Mouse (Mus musculus): ENCODE data around the gene Card9. TPM values are rescaled to one million over a fixed set of nuclear protein-coding genes. Genes with fewer than 3 reads are reported as not detected.

Card9 gene
- polyA plus RNA-seq, 1 experiment from 2014 or later: 2.1 TPM

GRCm38 (mm10) chr2:26319109-26319508 is 41.6 kb downstream of the Card9 start:
- Histone ChIP-seq H3K4me1 (ENCODE audit: insufficient read depth) (no peaks in the 10 kb centered on the region; the same call in 1 of the 2 replicates), H3K27me3 (ENCODE audit: insufficient read depth, low read length) (no peaks in the 10 kb centered on the region), H3K36me3 (replicated peaks; ENCODE audit: insufficient read depth, low read length) (no peaks in the 10 kb centered on the region), H3K9ac (replicated peaks) (no peak overlapping the region), H3K27ac (ENCODE audit: low read depth) (no peak overlapping the region), H3K4me3 (ENCODE audit: low read depth, low read length) (no peak overlapping the region), H3K4me2 (ENCODE audit: low read depth, low read length) (no peak overlapping the region), H3K9me3 (ENCODE audit: low read length) (no peaks in the 10 kb centered on the region)
- WGBS (ENCODE audit: insufficient replicate concordance): 76% methylated on average over 9 of the region's 9 CpGs
- TF ChIP-seq CTCF (IDR thresholded peaks at IDR 0.05; ENCODE audit: low read depth) (no peak), EP300 (IDR thresholded peaks at IDR 0.05; ENCODE audit: low read depth) (no peak)
- DNase-seq (no peak), ATAC-seq (no peak)

- Histone ChIP-seq H3K27me3 (ENCODE audit: insufficient read depth, low read length) (no peaks in the 10 kb centered on the region), H3K27ac (ENCODE audit: low read depth) (no peak overlapping the region), H3K4me1 (ENCODE audit: insufficient read depth) (no peaks in the 10 kb centered on the region; the same call in 1 of the 2 replicates), H3K9ac (replicated peaks) (no peak overlapping the region), H3K4me3 (ENCODE audit: low read depth, low read length) (no peak overlapping the region), H3K4me2 (ENCODE audit: low read depth, low read length) (no peak overlapping the region), H3K36me3 (replicated peaks; ENCODE audit: insufficient read depth, low read length) (no peaks in the 10 kb centered on the region), H3K9me3 (ENCODE audit: low read length) (no peaks in the 10 kb centered on the region)
- ATAC-seq: no peak
- TF ChIP-seq EP300 (IDR thresholded peaks at IDR 0.05; ENCODE audit: low read depth) (no peak), CTCF (IDR thresholded peaks at IDR 0.05; ENCODE audit: low read depth) (no peak)
- WGBS (ENCODE audit: insufficient replicate concordance): 70% methylated on average over 3 of the region's 3 CpGs
- DNase-seq: no peak
Measured at GRCm38 (mm10) chr2:26317991-26318672, 42.6 kb downstream of the Card9 start.

- H3K4me2 ChIP-seq (ENCODE audit: low read depth, low read length): no peak overlapping the region
- no peak overlapping the region for H3K27ac ChIP-seq (ENCODE audit: low read depth)
- no peaks in the 10 kb centered on the region for H3K9me3 ChIP-seq (ENCODE audit: low read length)
- DNase-seq (no peak), ATAC-seq (no peak)
- H3K27me3 ChIP-seq (ENCODE audit: insufficient read depth, low read length): no peaks in the 10 kb centered on the region
- no peaks in the 10 kb centered on the region for H3K36me3 ChIP-seq (replicated peaks; ENCODE audit: insufficient read depth, low read length)
- TF ChIP-seq EP300 (IDR thresholded peaks at IDR 0.05; ENCODE audit: low read depth): no peak
- no peak for TF ChIP-seq CTCF (IDR thresholded peaks at IDR 0.05; ENCODE audit: low read depth)
- no peak overlapping the region for H3K4me3 ChIP-seq (ENCODE audit: low read depth, low read length)
- no peak overlapping the region for H3K9ac ChIP-seq (replicated peaks)
- WGBS (ENCODE audit: insufficient replicate concordance): 62% methylated on average over 3 of the region's 3 CpGs
- H3K4me1 ChIP-seq (ENCODE audit: insufficient read depth): no peaks in the 10 kb centered on the region; the same call in 1 of the 2 replicates
Measured at GRCm38 (mm10) chr2:26317371-26317770, 43.3 kb downstream of the Card9 start.

- no peak for ATAC-seq
- H3K4me3 ChIP-seq (ENCODE audit: low read depth, low read length): no peak overlapping the region
- DNase-seq: no peak
- H3K4me1 ChIP-seq (ENCODE audit: insufficient read depth): no peaks in the 10 kb centered on the region; the same call in 1 of the 2 replicates
- H3K36me3 ChIP-seq (replicated peaks; ENCODE audit: insufficient read depth, low read length): no peaks in the 10 kb centered on the region
- no peak for TF ChIP-seq CTCF (IDR thresholded peaks at IDR 0.05; ENCODE audit: low read depth)
- peak overlapping the region; percentile 96 for H3K4me2 ChIP-seq (ENCODE audit: low read depth, low read length)
- no peak overlapping the region for H3K9ac ChIP-seq (replicated peaks)
- no peaks in the 10 kb centered on the region for H3K27me3 ChIP-seq (ENCODE audit: insufficient read depth, low read length)
- no peaks in the 10 kb centered on the region for H3K9me3 ChIP-seq (ENCODE audit: low read length)
- WGBS (ENCODE audit: insufficient replicate concordance): 79% methylated on average over 9 of the region's 9 CpGs
- H3K27ac ChIP-seq (ENCODE audit: low read depth): no peak overlapping the region
Measured at GRCm38 (mm10) chr2:26316576-26317246, 44.0 kb downstream of the Card9 start.

- peak overlapping the region; percentile 96 for H3K4me2 ChIP-seq (ENCODE audit: low read depth, low read length)
- H3K4me1 ChIP-seq (ENCODE audit: insufficient read depth): no peaks in the 10 kb centered on the region; the same call in 1 of the 2 replicates
- peak overlapping the region; percentile 69 for H3K4me3 ChIP-seq (ENCODE audit: low read depth, low read length)
- H3K9me3 ChIP-seq (ENCODE audit: low read length): no peaks in the 10 kb centered on the region
- H3K27me3 ChIP-seq (ENCODE audit: insufficient read depth, low read length): no peaks in the 10 kb centered on the region
- H3K27ac ChIP-seq (ENCODE audit: low read depth): peak overlapping the region; percentile 60
- TF ChIP-seq CTCF (IDR thresholded peaks at IDR 0.05; ENCODE audit: low read depth) (no peak), EP300 (IDR thresholded peaks at IDR 0.05; ENCODE audit: low read depth) (no peak)
- peak; percentile 66 for ATAC-seq
- peak; percentile 69 for DNase-seq
- WGBS (ENCODE audit: insufficient replicate concordance): 7% methylated on average over 11 of the region's 11 CpGs
- peak overlapping the region; percentile 72 for H3K9ac ChIP-seq (replicated peaks)
- no peaks in the 10 kb centered on the region for H3K36me3 ChIP-seq (replicated peaks; ENCODE audit: insufficient read depth, low read length)
Measured at GRCm38 (mm10) chr2:26315925-26316311, 44.8 kb downstream of the Card9 start.

GRCm38 (mm10) chr2:26315072-26315924 is 45.4 kb downstream of the Card9 start, which contains the start of gene Gpsm1:
Gene Gpsm1, plus strand, starts transcription at chr2:26315515.
- DNase-seq (peak; percentile 76), ATAC-seq (peak; percentile 66)
- H3K27me3 ChIP-seq (ENCODE audit: insufficient read depth, low read length): no peaks in the 10 kb centered on the region
- WGBS (ENCODE audit: insufficient replicate concordance): under 1% methylated on average over 55 of the region's 66 CpGs
- H3K4me2 ChIP-seq (ENCODE audit: low read depth, low read length): peak within 1 kb of the TSS; percentile 96
- peak within 1 kb of the TSS; percentile 60 for H3K27ac ChIP-seq (ENCODE audit: low read depth)
- H3K9me3 ChIP-seq (ENCODE audit: low read length): no peaks in the 10 kb centered on the region
- H3K4me1 ChIP-seq (ENCODE audit: insufficient read depth): no peaks in the 10 kb centered on the region; the same call in 1 of the 2 replicates
- H3K9ac ChIP-seq (replicated peaks): peak within 1 kb of the TSS; percentile 72
- H3K4me3 ChIP-seq (ENCODE audit: low read depth, low read length): peak within 1 kb of the TSS; percentile 69
- no peak for TF ChIP-seq EP300 (IDR thresholded peaks at IDR 0.05; ENCODE audit: low read depth)
- no peak for TF ChIP-seq CTCF (IDR thresholded peaks at IDR 0.05; ENCODE audit: low read depth)
- no peaks in the 10 kb centered on the region for H3K36me3 ChIP-seq (replicated peaks; ENCODE audit: insufficient read depth, low read length)

All from liver, postnatal 0 days (tissue).